Mouse (Mus musculus): ENCODE measurements around the gene Arl10.

Gene Arl10

DNA sequence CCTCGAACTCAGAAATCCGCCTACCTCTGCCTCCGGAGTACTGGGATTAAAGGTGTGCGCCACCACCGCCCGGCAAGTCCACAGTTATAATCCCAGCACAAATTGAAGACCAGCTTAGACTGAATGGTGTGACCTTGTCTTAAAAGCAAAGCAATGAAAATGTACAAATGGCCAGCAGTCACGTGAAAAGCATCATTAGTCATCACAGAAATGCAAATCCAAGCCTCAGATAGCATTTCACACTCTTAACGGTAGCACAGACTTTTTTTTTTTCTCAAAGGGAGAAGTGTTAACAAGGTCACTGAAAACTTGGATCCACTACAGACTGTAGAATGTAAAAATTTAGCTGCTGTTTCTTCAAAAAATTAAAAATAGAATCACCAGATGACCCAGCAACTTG is 41.5 kb downstream of the Arl10 start:
- DNase-seq (ENCODE audit: low spot score in 2 of 2), result no peak

DNA sequence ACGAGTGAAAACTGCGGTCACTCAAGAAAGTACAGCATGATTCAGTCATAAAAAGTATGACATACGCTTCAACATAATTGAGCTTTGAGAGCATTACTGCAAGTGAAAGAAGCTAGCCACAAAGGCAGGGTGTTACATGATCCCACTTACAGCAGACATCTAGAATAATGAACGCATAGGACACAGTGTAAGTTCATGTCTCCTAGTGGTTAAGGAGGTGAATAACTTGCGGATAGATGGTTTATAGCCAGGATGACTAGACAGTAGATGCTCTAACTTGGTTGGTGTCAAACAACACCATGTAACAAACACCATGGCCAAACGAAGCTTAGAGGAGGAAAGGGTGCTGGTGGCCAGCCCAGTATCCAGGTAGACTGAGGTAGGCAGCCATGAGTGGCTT is 42.2 kb downstream of the Arl10 start:
- DNase-seq (ENCODE audit: low spot score in 2 of 2), result no peak

DNA sequence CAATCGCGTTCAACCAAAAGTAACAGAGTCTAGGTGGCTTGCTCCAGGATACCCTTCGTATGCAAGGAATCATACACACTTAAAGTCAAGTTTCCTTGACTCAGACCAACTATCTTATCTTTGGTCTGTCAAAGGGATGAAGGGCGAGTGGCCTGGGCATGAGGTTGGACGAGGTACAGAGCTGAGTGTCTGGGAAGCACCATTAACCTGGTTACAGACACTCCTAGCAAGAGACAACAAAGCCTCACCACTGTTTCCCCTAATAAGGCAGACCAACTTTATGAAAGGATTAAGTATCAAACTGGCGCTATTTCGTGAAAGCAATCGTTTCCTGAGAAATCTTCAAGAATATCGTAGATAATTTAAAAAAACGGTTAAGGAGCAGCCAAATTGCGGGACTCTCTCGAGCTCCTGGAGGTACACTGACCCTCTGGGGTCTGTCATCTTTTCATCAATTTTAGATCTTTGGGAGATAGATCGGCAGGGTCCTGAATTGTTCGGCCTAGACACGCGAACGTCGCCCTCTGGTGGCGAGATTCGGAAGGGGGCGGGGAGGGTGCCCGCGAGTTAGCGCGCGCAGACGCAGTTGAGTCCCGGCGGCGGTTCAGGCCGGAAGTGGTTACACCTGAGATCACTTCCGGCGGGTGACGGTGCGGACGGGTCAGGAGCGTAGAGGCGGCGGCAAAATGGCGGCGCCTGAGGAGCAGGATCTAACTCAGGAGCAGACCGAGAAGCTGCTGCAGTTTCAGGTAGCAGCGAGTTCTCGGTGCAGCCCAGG is 46.5 kb downstream of the Arl10 start, which contains the start of gene Faf2:
TSS of gene Faf2 (plus strand) at position 630 of the 778 bp plus-strand sequence.
- peak; percentile 93 to 98 for DNase-seq (ENCODE audit: low spot score in 2 of 2)

GRCm38 (mm10) chr13:54621960-54622521 is 47.2 kb downstream of the Arl10 start:
- DNase-seq (ENCODE audit: low spot score in 2 of 2), result no peak

DNA sequence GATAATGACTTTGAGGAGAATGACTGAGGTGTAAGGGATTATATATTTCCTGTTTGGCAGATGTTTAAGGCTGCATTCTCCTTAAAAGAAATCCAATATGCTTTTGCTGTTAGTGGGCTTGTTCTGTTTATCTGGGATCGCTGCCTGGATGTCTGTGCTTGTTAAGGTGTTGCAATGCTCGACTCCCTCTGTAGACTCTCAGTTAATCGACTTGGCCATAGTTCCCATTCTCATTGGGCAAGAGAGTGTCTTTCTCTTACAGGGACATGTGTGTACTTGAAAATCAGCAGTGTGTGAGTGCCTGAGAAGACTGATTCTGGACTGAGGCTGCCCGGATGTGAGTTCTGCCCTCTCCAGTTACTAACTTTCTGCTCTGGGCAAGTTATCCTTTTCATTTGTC is 54.3 kb downstream of the Arl10 start:
- no peak for DNase-seq (ENCODE audit: low spot score in 2 of 2)

All from frontal cortex, postnatal 10 days (tissue).